Mouse (Mus musculus) layer of hippocampus, postnatal 25 days (tissue): ENCODE measurements around the gene Ptprn. TPM values are rescaled to one million over a fixed set of nuclear protein-coding genes. Genes with fewer than 3 reads are reported as not detected.

ENCODE experiments used
- DNase-seq, 2 experiments: peaks; one replicate each; pipeline ENCODE4 v3.0.0; 2022; ENCODE audit warnings: mixed read lengths in 2 of 2, low spot score in 1 of 2; ENCODE audit errors: extremely low spot score in 1 of 2
- total RNA-seq, 2 experiments: library from RNA; stranded (reverse); gene quantifications; 2 replicates each; pipeline ENCODE4 v1.2.3; 2021

Ptprn gene
- 100 to 1,000 TPM; 369 to 386 TPM for total RNA-seq

DNA sequence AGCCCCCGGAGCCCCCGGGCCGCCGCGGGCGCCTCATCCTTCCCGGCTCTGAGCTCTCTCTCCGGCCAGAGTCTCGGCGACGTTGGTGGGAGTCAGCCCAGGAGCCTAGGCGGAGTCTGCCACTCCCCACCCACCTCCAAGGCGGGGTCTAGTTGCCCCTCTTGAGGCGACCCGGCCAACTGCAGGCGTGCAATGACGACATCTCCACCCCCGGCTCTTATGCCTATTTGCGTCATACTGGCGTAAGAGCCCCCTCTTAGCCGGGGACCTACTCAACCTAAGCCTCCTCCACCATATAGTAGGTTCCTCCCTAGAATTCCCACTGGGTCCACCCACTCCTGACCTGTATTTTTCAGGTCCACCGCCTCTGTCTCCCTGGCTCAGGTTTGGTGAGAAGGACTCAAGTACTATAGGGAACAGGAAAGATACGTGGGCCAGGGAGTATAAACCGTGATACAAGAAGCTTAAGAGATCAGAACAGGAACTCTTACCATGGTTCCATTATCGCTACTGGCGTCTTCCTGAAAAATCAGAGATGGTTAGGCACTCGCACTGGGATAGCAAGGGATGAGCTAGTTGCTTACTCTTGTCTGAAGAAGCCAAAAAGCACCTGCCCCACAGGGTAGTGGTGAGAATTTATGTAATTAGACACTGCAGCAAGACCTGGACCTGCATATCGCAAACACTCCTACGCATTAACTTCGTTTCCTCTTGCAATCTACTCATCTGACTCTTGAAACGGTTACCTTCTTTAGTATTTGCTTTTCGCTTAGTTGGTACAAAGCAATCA, at the start of gene Ptprn:
Gene Ptprn, minus strand, starts transcription at position 412 of the 790 bp plus-strand sequence.
- DNase-seq = peak; percentile 53 to 63

DNA sequence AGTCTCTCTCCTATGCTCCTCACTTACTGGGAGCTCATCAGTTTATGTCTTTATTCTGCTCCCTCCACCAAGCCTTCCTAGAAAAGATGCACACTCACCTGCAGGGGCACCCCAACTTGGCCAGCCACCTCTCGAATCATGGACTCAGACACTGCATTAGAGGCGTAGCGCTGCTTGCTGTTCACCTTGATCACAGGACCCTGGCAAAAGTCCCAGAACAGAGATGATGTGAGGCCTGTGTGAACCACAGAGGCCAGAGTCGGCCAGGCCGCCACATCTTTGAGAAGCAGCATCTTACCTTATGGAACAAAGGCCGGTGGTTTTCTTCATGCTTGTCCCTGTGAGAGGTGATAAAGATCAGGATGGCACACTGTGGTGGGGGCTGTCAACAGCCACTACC, 47.4 kb upstream of the Ptprn start:
- DNase-seq = no peak

DNA sequence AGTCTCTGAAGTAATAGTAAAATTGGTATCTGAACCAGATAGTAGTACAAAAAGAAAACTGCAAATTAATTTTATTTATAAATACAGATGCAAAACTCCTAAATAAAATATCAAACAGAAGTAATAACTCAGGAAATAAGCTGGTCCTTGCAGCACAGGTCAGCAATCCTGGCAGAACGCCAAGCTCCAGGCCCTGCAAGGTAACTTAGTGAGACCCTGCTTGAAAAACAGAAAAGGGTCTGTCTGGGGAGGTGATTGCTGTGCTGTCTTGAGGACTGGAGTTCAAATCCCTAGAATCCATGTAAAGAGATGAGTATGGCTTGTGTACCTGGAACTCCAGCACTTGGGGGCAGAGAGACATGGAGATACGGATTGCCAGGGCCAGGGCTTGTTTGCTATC, 40.4 kb upstream of the Ptprn start:
- no peak for DNase-seq

DNA sequence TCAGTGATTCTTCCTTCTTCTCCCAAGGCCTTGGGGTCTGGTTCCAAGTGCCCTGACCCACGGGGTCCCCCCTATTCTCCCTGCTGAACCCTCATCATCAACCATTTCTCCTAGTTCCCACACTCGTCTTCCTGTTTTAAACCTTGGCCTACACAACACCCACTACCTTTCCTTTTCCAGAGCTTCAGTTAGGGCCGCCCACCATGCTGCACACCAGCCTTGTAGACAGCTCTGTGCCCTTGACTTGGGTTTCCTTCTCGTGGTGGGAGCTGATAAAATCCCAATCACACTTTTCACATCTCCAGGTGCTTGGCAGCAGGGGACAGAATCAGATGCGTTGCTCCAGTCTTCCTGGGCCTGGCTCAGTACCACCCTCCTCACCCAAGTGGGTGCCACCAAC, 30.0 kb upstream of the Ptprn start:
- DNase-seq = no peak

DNA sequence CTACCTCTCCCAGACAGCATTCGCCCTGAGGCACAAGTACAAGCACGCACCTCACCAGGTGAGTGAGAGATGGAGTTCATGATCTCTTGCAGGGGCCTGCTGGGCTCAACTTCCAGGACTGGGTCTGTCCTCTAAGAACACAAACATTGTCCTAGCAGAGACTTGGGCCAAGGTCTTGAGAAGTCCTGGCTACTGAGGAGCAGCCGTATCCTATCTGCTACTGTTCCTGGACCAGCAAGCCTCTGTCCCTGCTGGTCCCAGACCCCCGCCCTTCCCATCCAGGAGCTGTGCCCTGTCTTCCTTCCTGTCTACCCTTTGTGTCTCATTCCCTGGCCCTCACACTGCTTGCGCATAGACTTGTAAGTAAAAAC, 29.0 kb upstream of the Ptprn start:
- DNase-seq = no peak

DNA sequence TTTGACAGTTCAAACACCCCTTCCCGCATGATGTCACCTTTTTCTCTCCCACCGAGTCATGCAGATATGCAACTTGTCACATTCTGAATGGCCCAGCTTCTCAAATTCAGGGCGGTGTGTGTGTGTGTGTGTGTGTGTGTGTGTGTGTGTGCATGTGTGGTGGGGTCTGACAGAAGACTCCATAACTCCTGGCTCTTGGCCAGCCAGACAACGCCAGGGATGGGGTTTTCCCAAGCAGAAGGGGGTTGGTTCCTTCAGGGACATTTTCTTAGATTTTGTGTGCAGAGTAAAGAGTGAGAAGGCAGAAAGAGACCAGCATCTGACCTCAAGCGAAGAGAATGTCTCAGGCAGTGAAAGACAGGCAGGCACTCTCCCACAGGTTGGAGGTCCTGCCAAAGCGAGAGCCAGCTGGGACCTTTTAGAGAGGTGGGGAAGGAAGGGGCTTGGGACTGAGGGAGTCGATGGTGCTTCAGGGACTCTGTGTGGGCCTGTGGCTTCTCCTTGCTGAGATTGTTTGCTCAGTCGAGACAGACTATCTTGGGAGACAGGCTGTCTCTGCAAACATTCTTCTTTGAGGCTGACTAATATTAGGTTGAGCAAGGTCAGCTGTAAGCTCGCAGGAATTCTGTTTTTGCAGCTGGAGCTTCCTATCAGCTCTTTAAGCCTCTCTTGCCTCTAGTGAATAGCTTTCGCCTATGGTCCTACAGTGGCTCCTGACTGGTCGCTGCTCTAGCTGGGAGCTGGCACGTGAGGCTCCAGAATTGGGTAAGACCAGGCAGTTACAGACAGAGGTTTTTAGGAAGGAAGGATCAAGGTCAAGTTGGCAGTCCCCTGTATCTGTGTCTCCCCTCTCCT, 28.4 kb upstream of the Ptprn start:
- DNase-seq = no peak

DNA sequence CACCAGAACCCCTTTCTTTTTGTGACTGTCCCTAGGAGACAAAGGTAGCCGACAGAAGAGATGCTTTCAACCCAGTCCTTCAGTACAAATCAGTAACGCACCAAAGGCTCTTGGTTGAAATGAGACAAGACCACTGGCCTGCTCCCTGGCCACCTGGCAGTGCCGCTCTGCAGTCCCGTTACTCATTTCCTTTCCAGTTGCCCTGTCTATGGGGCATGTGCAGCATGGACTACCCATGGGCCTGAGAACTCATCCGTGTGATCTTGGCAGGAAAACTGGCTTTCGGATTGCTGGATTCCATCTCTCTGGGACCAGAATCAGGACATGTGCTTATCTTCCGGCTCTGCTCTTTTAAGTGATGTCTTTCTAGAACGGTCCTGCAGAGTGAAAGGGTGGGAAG, 27.0 kb upstream of the Ptprn start:
- DNase-seq = no peak

DNA sequence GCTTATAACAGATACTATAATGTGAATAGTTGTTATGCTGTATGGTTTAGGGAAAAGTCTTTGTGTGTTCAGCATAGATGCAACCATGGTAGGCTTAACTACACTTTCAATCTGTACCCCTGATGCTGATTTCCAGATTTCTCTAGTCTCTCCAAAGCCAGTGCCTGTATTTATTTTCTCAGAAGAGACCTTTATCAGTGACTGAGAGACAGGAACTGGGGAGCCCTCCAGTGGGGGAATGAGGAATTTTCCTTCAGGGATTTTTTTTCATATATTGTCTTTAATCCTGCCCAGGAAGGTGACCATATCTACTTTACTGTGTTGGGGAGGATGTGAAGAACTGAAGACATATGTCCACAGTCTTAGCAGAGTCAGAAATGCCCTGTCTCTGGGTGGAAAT, 26.3 kb upstream of the Ptprn start:
- DNase-seq = peak in 1 of 2 experiments; percentile 66

DNA sequence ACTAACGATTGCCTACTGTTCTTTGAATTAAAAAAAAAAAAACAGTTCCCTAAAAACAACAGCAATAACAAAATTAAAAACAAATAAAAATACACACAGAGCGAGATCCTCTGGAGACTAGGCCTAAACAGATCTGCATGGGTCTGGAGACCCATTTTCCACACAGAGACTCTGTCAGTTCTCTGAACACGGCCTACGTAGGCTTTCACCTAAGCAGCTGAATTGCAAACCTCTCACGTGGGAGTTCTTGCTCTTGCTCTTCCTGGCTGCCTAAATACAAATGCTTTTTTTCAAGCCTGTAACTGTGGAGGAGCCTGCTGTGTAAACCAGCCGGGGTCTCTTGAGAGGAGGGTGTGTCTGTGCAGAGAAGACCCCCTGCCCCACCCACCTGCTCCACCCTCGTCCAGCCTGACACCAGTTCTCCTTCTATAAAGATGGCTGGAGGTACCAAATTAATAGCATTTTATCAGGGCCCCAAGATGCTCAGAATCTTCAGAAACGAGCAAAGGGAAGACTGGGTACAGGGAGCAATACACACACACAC, 25.7 kb upstream of the Ptprn start:
- DNase-seq = no peak

DNA sequence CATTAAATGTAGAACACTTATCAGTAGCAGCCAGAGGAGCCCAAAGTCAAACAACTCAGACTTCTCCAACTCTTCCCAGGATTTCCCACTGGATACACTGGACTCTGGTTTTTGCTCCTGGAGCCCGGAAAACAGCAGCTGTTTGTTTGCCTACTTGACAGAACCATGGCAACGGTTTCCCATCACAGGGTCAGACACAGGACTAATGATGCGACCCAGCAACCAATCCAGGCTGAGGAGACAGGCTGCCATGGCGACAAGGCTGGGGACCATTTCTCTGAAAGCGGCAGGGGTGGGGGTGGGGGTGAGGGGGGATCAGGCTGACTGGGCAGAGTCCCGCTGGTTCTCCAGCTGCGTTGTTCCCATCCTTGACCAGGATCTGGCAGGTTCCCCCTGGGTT, 25.1 kb upstream of the Ptprn start:
- DNase-seq = peak in 1 of 2 experiments; percentile 20

DNA sequence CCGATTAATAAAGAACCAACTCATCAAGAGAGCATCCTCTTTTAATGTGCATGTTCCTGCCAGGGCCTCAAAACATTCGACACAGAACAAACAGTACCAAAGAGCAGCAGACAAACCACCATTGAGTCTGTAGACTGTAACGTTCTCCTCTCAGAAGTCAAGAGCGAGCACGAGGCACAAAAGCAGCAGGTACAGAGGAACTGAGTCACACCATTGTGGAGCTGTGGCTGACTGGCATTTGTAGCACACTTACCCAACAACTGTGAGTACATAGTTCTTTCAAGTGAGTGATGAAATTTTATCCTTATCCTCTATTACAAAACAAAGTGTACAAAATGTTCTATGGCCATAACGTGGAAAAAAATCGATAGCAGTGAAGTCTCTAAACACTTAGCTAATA, 20.6 kb upstream of the Ptprn start:
- DNase-seq = no peak

DNA sequence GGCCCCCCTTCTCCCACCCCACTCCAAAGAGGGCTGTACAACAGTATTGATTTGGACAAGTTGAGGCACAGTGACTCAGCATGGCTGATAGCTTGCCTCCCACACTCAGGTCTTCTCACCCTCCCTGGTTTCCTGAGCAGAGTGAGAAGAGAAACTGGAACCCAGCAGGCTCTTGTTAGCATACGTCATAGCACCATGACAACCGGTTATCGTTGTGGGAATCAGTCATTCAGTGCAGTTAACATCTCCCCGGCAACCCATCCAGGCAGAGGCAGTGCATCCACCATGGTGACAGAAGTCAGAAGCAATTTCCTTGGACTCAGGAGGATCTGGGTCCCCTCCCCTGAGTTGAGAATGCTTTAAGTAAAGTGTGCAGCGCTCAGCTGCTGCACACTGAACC, 18.7 kb upstream of the Ptprn start:
- DNase-seq = no peak

DNA sequence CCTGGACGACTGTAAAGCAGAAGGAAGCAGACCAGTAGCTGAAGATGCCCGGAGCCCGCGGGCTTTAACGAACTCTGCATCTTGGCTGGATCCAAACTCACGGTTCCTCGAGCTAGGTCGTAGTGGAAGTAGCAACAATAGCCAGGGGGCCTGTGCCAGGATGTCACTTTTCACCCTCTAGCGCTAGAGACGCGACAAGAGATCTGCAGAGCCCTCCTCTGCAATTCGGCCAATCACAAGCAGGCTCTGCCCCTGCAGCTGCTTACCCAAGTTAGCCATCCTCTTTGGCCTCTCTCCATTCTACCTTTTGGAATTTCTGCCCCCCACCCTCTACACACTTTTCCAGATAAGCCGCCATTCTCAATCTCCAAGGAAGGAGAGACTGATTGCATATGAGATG, 13.9 kb upstream of the Ptprn start, which contains the start of gene Resp18:
Gene Resp18, minus strand, starts transcription at position 188 of the 400 bp plus-strand sequence.
- no peak for DNase-seq

DNA sequence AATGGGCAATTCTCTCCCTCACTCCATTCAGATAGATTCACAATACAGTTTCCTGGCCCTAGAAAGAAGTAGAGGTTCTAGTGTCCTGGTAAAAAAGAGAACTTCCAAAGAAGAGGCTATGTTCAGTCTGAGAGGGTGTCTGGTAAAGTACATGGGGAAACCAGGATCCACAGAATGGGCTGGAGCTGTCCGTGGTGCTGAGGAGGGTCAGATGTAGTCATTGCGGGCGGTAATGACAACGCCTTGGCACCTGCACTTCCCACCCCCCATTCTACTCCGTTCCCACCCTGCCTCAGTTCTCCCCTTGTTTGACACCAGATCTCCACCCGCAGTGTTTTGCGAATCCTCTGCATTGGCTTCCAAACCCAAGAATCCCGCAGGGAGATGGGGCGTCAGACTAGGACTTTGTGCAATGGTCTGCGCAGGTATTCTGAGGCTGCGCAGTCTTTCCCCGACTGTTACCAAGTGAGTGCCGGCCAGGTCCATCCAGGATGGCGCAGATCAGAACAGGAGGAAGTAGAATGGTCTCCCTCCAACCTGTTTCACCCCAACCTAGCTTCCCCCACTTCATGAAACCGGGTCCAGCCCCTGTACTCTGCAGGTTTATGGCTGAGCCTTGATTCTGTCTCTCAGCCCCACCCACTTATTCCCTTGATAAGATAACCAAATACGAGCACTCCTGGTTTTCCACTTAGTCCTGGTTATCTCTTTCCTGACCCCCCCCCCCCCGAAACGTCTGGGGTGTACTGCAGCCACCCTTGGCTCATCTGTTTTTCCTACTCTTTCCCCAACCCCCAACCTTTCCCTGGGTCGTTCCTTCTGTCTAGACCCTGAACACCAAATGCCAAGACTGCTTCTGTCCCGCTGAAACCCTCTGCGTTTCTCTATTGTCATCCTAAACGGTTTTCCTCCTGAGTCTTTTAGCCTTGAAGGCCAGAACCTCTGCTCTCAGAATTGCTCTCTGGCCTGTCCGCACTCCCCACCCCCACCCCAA, 13.2 kb upstream of the Ptprn start:
- peak in 1 of 2 experiments; percentile 44 for DNase-seq

DNA sequence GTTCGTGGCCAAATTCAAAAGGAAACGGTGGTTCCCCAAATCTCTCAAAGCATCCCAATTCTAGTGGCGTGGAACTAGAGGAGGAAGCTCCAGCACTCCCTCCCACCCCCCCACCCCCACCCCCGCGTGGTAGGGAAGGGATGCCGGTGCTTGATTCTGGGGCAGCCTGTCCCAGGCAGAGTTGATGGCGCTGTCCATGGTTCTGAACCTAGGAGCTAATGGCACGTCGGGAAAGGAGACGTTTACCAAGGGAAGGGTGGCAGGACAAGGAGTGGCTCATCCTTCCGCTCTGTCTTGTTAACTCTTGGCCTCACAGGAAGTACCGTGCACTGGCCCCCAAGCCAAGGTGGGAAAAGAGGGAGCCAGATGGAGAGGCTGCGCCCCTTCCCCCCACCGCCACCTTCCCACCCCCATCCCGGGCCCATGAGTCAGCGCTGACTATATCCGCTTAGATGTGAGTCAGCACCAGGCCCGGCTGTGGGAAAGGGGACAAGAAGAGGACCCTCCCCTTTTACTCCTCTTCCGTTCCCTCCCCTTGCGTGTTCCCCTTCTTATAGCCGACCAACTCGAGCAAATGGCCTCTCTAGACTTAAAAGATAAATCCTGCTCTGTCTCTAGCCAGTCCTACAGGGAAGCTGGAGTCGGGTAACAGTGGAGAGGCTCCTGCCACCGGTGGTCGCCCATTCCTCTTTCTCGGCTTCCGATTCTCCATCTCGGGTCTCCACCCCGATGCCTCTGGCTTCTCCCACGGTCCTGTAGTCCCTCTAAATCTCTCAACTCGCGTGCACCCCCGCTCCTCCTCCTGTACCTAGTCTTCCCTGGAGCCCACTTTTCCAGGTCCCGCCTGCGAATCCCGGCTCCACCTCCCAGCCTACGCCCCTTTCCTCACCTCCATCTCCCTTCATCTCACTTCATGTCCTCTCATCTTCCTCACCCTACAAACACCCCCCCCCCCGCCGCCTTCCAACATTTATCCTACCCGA, 1.0 kb downstream of the Ptprn start:
- peak in 1 of 2 experiments; percentile 50 for DNase-seq

DNA sequence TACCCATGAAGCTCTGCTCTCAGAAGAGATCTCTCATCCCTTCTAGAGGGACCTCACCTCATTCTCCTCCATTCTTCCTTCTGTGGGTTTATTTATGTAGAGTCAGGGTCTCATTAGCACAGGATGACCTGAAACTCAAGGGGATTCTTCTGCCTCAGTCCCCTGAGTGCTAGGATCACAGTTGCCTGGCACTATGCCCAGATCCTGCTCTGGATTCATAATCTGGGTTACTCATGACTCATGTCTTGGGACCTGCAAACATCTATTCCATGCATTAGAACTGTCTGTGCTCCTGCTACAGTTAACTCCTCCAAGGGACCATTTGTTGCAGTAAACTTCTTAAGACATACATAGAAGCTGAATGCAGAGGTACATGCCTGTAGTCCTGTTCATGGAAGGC, 3.0 kb downstream of the Ptprn start:
- DNase-seq = no peak

DNA sequence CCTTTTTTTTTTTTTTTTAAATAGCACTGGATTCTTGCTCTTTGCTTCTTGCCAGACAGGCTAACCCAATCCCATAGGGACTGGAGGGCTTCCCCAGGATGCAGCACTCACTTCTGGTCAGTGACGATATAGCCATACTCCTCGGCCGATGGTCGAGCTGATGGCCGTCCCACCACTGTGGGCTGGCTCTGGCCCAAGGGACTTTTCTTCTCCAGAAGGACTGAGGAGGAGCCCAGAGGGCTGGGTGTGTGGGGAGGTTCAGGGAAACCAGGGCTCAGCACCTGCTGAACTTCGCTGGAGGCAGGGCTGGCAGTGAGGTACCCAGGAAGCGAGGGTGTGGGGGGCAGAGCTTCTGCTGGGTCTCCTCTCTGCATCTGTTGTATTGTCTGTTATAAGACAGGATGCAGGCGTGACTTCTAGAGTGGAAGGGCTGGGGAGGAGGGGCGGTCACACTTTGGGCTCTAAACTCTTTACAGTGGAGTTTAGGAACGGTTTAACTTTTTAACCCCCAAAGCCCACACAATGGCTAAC, 8.7 kb downstream of the Ptprn start:
- DNase-seq = no peak

DNA sequence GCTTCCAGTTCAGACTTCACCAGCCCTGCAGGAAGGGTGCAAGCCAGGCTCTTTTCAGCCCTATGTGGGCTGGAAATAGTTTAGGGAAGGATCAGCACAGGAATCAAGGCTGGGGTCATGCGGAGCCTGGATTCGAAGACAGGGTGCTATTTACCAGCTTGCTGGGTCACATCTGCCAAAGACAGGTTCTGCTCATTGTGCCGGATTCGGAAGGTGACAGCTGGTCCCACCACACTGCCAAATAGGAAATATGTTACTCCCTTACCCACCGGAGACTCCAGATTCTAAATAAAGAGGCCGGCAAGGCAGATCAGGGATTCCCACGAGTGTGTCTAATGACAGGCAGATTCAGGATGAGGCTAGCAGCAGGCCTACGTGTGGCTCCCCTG, 9.7 kb downstream of the Ptprn start:
- DNase-seq = no peak
